Mouse (Mus musculus): ENCODE measurements around the gene Plpp6. TPM values are rescaled to one million over a fixed set of nuclear protein-coding genes. Genes with fewer than 3 reads are reported as not detected.

Plpp6 gene
- polyA plus RNA-seq, 1 experiment from 2014 or later, result 17.0 TPM

GRCm38 (mm10) chr19:28968178-28968577, 4.4 kb downstream of the Plpp6 start:
- Histone ChIP-seq H3K9me3 (ENCODE audit: control insufficient read depth, low read length) (no peaks in the 10 kb centered on the region), H3K4me2 (ENCODE audit: low read length) (no peak overlapping the region), H3K27me3 (ENCODE audit: control insufficient read depth, insufficient read depth, low read length) (no peaks in the 10 kb centered on the region), H3K36me3 (ENCODE audit: control insufficient read depth, insufficient read depth, low read length) (no peaks in the 10 kb centered on the region), H3K4me1 (ENCODE audit: control insufficient read depth, insufficient read depth, low read length) (peaks cover 16% of the 10 kb centered on the region), H3K9ac (replicated peaks; ENCODE audit: low read length) (no peak overlapping the region), H3K4me3 (replicated peaks; ENCODE audit: low read depth, low read length) (no peak overlapping the region), H3K27ac (replicated peaks; ENCODE audit: low read depth, low read length) (no peak overlapping the region)
- ATAC-seq (ENCODE audit: low FRiP score, low TSS enrichment) (no peak), DNase-seq (no peak)
- 70% methylated on average over 4 of the region's 4 CpGs for WGBS

- no peak for ATAC-seq (ENCODE audit: low FRiP score, low TSS enrichment)
- WGBS, result 94% methylated on average over 5 of the region's 5 CpGs
- H3K9ac ChIP-seq (replicated peaks; ENCODE audit: low read length), result no peak overlapping the region
- DNase-seq, result no peak
- no peaks in the 10 kb centered on the region for H3K9me3 ChIP-seq (ENCODE audit: control insufficient read depth, low read length)
- H3K36me3 ChIP-seq (ENCODE audit: control insufficient read depth, insufficient read depth, low read length), result no peaks in the 10 kb centered on the region
- H3K4me2 ChIP-seq (ENCODE audit: low read length), result no peak overlapping the region
- H3K27ac ChIP-seq (replicated peaks; ENCODE audit: low read depth, low read length), result no peak overlapping the region
- H3K4me3 ChIP-seq (replicated peaks; ENCODE audit: low read depth, low read length), result no peak overlapping the region
- H3K27me3 ChIP-seq (ENCODE audit: control insufficient read depth, insufficient read depth, low read length), result no peaks in the 10 kb centered on the region
- H3K4me1 ChIP-seq (ENCODE audit: control insufficient read depth, insufficient read depth, low read length), result peaks cover 16% of the 10 kb centered on the region
Measured at GRCm38 (mm10) chr19:28969231-28969630, 5.5 kb downstream of the Plpp6 start.

- no peak overlapping the region for H3K27ac ChIP-seq (replicated peaks; ENCODE audit: low read depth, low read length)
- DNase-seq (no peak), ATAC-seq (ENCODE audit: low FRiP score, low TSS enrichment) (no peak)
- H3K4me1 ChIP-seq (ENCODE audit: control insufficient read depth, insufficient read depth, low read length), result peaks cover 11% of the 10 kb centered on the region
- H3K4me2 ChIP-seq (ENCODE audit: low read length), result no peak overlapping the region
- H3K36me3 ChIP-seq (ENCODE audit: control insufficient read depth, insufficient read depth, low read length), result no peaks in the 10 kb centered on the region
- H3K9me3 ChIP-seq (ENCODE audit: control insufficient read depth, low read length), result no peaks in the 10 kb centered on the region
- H3K9ac ChIP-seq (replicated peaks; ENCODE audit: low read length), result no peak overlapping the region
- 86% methylated on average over 11 of the region's 11 CpGs for whole genome bisulfite sequencing
- H3K27me3 ChIP-seq (ENCODE audit: control insufficient read depth, insufficient read depth, low read length), result no peaks in the 10 kb centered on the region
- H3K4me3 ChIP-seq (replicated peaks; ENCODE audit: low read depth, low read length), result no peak overlapping the region
Measured at GRCm38 (mm10) chr19:28970251-28970650, 6.5 kb downstream of the Plpp6 start.

GRCm38 (mm10) chr19:28974862-28975611, 11.3 kb downstream of the Plpp6 start:
- H3K4me2 ChIP-seq (ENCODE audit: low read length), result peak overlapping the region; percentile 56
- H3K27me3 ChIP-seq (ENCODE audit: control insufficient read depth, insufficient read depth, low read length), result no peaks in the 10 kb centered on the region
- DNase-seq (peak; percentile 87), ATAC-seq (ENCODE audit: low FRiP score, low TSS enrichment) (peak; percentile 80; the same call in 1 of the 2 replicates)
- H3K9ac ChIP-seq (replicated peaks; ENCODE audit: low read length), result peak overlapping the region; percentile 39; the same call in 1 of the 2 replicates
- 20% methylated on average over 35 of the region's 35 CpGs for WGBS
- peaks cover 4% of the 10 kb centered on the region; the same call in 1 of the 2 replicates for H3K4me1 ChIP-seq (ENCODE audit: control insufficient read depth, insufficient read depth, low read length)
- H3K36me3 ChIP-seq (ENCODE audit: control insufficient read depth, insufficient read depth, low read length), result no peaks in the 10 kb centered on the region
- peak overlapping the region; percentile 35 for H3K4me3 ChIP-seq (replicated peaks; ENCODE audit: low read depth, low read length)
- no peaks in the 10 kb centered on the region for H3K9me3 ChIP-seq (ENCODE audit: control insufficient read depth, low read length)
- no peak overlapping the region for H3K27ac ChIP-seq (replicated peaks; ENCODE audit: low read depth, low read length)

- Histone ChIP-seq H3K9ac (replicated peaks; ENCODE audit: low read length) (no peak overlapping the region), H3K4me3 (replicated peaks; ENCODE audit: low read depth, low read length) (no peak overlapping the region), H3K4me1 (ENCODE audit: control insufficient read depth, insufficient read depth, low read length) (no peaks in the 10 kb centered on the region), H3K27me3 (ENCODE audit: control insufficient read depth, insufficient read depth, low read length) (no peaks in the 10 kb centered on the region), H3K36me3 (ENCODE audit: control insufficient read depth, insufficient read depth, low read length) (no peaks in the 10 kb centered on the region), H3K9me3 (ENCODE audit: control insufficient read depth, low read length) (no peaks in the 10 kb centered on the region), H3K4me2 (ENCODE audit: low read length) (no peak overlapping the region), H3K27ac (replicated peaks; ENCODE audit: low read depth, low read length) (no peak overlapping the region)
- no peak for DNase-seq
- WGBS, result 87% methylated on average over 7 of the region's 7 CpGs
- ATAC-seq (ENCODE audit: low FRiP score, low TSS enrichment), result no peak
Measured at GRCm38 (mm10) chr19:28982617-28983016, 18.9 kb downstream of the Plpp6 start.

- ATAC-seq (ENCODE audit: low FRiP score, low TSS enrichment), result no peak
- H3K27ac ChIP-seq (replicated peaks; ENCODE audit: low read depth, low read length), result no peak overlapping the region
- DNase-seq, result no peak
Measured at GRCm38 (mm10) chr19:28989515-28989914, 25.8 kb downstream of the Plpp6 start.

GRCm38 (mm10) chr19:28990194-28990589, 26.4 kb downstream of the Plpp6 start, which contains the start of gene Cdc37l1:
Cdc37l1 (plus strand) TSS chr19:28990352.
- no peaks in the 10 kb centered on the region for H3K27me3 ChIP-seq (ENCODE audit: control insufficient read depth, insufficient read depth, low read length)
- no peaks in the 10 kb centered on the region for H3K9me3 ChIP-seq (ENCODE audit: control insufficient read depth, low read length)
- peak within 1 kb of the TSS; percentile 92 for H3K4me3 ChIP-seq (replicated peaks; ENCODE audit: low read depth, low read length)
- under 1% methylated on average over 37 of the region's 37 CpGs for WGBS
- ATAC-seq (ENCODE audit: low FRiP score, low TSS enrichment), result peak; percentile 96
- H3K9ac ChIP-seq (replicated peaks; ENCODE audit: low read length), result peak within 1 kb of the TSS; percentile 91
- peak; percentile 97 for DNase-seq
- peaks cover 12% of the 10 kb centered on the region for H3K4me1 ChIP-seq (ENCODE audit: control insufficient read depth, insufficient read depth, low read length)
- H3K36me3 ChIP-seq (ENCODE audit: control insufficient read depth, insufficient read depth, low read length), result peaks cover 14% of the 10 kb centered on the region
- peak within 1 kb of the TSS; percentile 86 for H3K27ac ChIP-seq (replicated peaks; ENCODE audit: low read depth, low read length)
- peak within 1 kb of the TSS; percentile 67 for H3K4me2 ChIP-seq (ENCODE audit: low read length)

More at GRCm38 (mm10) chr19:28989515-28989914, 25.8 kb downstream of the Plpp6 start:
- H3K36me3 ChIP-seq (ENCODE audit: control insufficient read depth, insufficient read depth, low read length), result peaks cover 7% of the 10 kb centered on the region; the same call in 1 of the 2 replicates
- H3K4me2 ChIP-seq (ENCODE audit: low read length), result peak overlapping the region; percentile 67
- peak overlapping the region; percentile 92 for H3K4me3 ChIP-seq (replicated peaks; ENCODE audit: low read depth, low read length)
- peaks cover 12% of the 10 kb centered on the region for H3K4me1 ChIP-seq (ENCODE audit: control insufficient read depth, insufficient read depth, low read length)
- H3K9ac ChIP-seq (replicated peaks; ENCODE audit: low read length), result peak overlapping the region; percentile 91; the same call in 1 of the 2 replicates
- 80% methylated on average over 8 of the region's 8 CpGs for WGBS
- no peaks in the 10 kb centered on the region for H3K27me3 ChIP-seq (ENCODE audit: control insufficient read depth, insufficient read depth, low read length)
- H3K9me3 ChIP-seq (ENCODE audit: control insufficient read depth, low read length), result no peaks in the 10 kb centered on the region

GRCm38 (mm10) chr19:28990590-28991221, 27.0 kb downstream of the Plpp6 start:
- peaks cover 19% of the 10 kb centered on the region for H3K36me3 ChIP-seq (ENCODE audit: control insufficient read depth, insufficient read depth, low read length)
- WGBS, result 2% methylated on average over 41 of the region's 41 CpGs
- peak overlapping the region; percentile 91 for H3K9ac ChIP-seq (replicated peaks; ENCODE audit: low read length)
- peak overlapping the region; percentile 67 for H3K4me2 ChIP-seq (ENCODE audit: low read length)
- ATAC-seq (ENCODE audit: low FRiP score, low TSS enrichment) (peak; percentile 63; the same call in 1 of the 2 replicates), DNase-seq (peak; percentile 55)
- H3K4me3 ChIP-seq (replicated peaks; ENCODE audit: low read depth, low read length), result peak overlapping the region; percentile 92
- H3K4me1 ChIP-seq (ENCODE audit: control insufficient read depth, insufficient read depth, low read length), result peaks cover 12% of the 10 kb centered on the region
- no peaks in the 10 kb centered on the region for H3K9me3 ChIP-seq (ENCODE audit: control insufficient read depth, low read length)
- H3K27ac ChIP-seq (replicated peaks; ENCODE audit: low read depth, low read length), result peak overlapping the region; percentile 86
- H3K27me3 ChIP-seq (ENCODE audit: control insufficient read depth, insufficient read depth, low read length), result no peaks in the 10 kb centered on the region
